Mouse (Mus musculus) limb, embryonic 14.5 days (tissue): ENCODE measurements around the gene Srm. TPM values are rescaled to one million over a fixed set of nuclear protein-coding genes. Genes with fewer than 3 reads are reported as not detected.

Experiments used
- ATAC-seq: fragments of 200-750 bp; cut with Nextera tagmentation; 2 replicates; pipeline ENCODE4 v1.8.0; 2017; ENCODE audit warnings: low read depth, moderate number of reproducible peaks, moderate TSS enrichment; ENCODE audit not compliant: low FRiP score
- DNase-seq: peaks from one replicate; pipeline ENCODE4 v3.0.0-alpha.2; 2015; ENCODE audit warnings: low spot score
- H3K27ac ChIP-seq: fragments of 300-500 bp; sonication (generic); replicated peaks from 2 replicates; pipeline ENCODE4 v1.5.1; 2014; ENCODE audit warnings: low read depth, mild to moderate bottlenecking, low read length, moderate library complexity, mixed read lengths
- H3K27me3 ChIP-seq: fragments of 300-500 bp; sonication (generic); 2 replicates; pipeline ENCODE4 v1.6.1; 2014; ENCODE audit warnings: low read length, mixed read lengths; ENCODE audit not compliant: control insufficient read depth, insufficient read depth
- H3K36me3 ChIP-seq: fragments of 300-500 bp; sonication (generic); 2 replicates; pipeline ENCODE4 v1.6.1; 2014; ENCODE audit warnings: mild to moderate bottlenecking, low read length, moderate library complexity, mixed read lengths; ENCODE audit not compliant: control insufficient read depth, insufficient read depth
- H3K4me1 ChIP-seq: fragments of 300-500 bp; sonication (generic); 2 replicates; pipeline ENCODE4 v1.6.1; 2014; ENCODE audit warnings: antibody characterized with exemption, low read length, mixed read lengths; ENCODE audit not compliant: control insufficient read depth, insufficient read depth
- H3K4me2 ChIP-seq: fragments of 300-500 bp; sonication (generic); replicated peaks from 2 replicates; pipeline ENCODE4 v1.6.1; 2014; ENCODE audit warnings: low read depth, mild to moderate bottlenecking, low read length, moderate library complexity; ENCODE audit not compliant: severe bottlenecking
- H3K4me3 ChIP-seq: fragments of 300-500 bp; sonication (generic); replicated peaks from 2 replicates; pipeline ENCODE4 v1.5.1; 2014; ENCODE audit warnings: low read length
- H3K9ac ChIP-seq: fragments of 300-500 bp; sonication (generic); 2 replicates; pipeline ENCODE4 v1.6.1; 2014; ENCODE audit warnings: mild to moderate bottlenecking, low read depth, low read length, moderate library complexity; ENCODE audit not compliant: severe bottlenecking
- H3K9me3 ChIP-seq: fragments of 300-500 bp; sonication (generic); 2 replicates; pipeline ENCODE4 v1.6.1; 2016; ENCODE audit warnings: low read length; ENCODE audit not compliant: control insufficient read depth
- POLR2A ChIP-seq: fragments of 200-500 bp; IDR thresholded peaks from 2 replicates; pipeline ENCODE4 v1.8.0; 2012; ENCODE audit warnings: inconsistent platforms, mild to moderate bottlenecking, moderate library complexity, borderline replicate concordance; ENCODE audit not compliant: insufficient read depth, insufficient read length; ENCODE audit errors: extremely low read depth
- WGBS: fragments of 180-500 bp; shearing (Covaris S2); extraction: QIAGEN DNeasy Blood & Tissue Kit; methylation state at CpG from one replicate; pipeline ENCODE4 v1.1.7; 2014; 5-methylcytosine and 5-hydroxymethylcytosine counted together
- polyA plus RNA-seq, 2 experiments: library from polyadenylated mRNA; depleted of rRNA in 1 of 2; stranded (reverse) in 1 of 2; unstranded in 1 of 2; fragments of >200 nt; fragmentation: Nextera tagmentation in 1 of 2; extraction: Ambion mirVana in 1 of 2; gene quantifications; 2 replicates each; pipeline versions ENCODE4 v1.2.1 to v1.2.3; 2012 to 2014

Gene Srm
- polyA plus RNA-seq, 2 experiments, result 188 to 284 TPM

- no peak overlapping the region for H3K9ac ChIP-seq
- no peak overlapping the region for H3K4me2 ChIP-seq
- no peak for DNase-seq
- H3K36me3 ChIP-seq, result peaks cover 3% of the 10 kb centered on the region; the same call in 1 of the 2 replicates
- H3K9me3 ChIP-seq, result no peaks in the 10 kb centered on the region
- 70% methylated on average over 7 of the region's 7 CpGs for WGBS
- no peak overlapping the region for H3K27ac ChIP-seq
- H3K4me1 ChIP-seq, result no peaks in the 10 kb centered on the region
- no peak overlapping the region for H3K4me3 ChIP-seq
- TF ChIP-seq POLR2A, result no peak
- ATAC-seq, result no peak
- H3K27me3 ChIP-seq, result no peaks in the 10 kb centered on the region
Observed at GRCm38 (mm10) chr4:148604141-148604540, 12.8 kb downstream of the Srm start.

DNA sequence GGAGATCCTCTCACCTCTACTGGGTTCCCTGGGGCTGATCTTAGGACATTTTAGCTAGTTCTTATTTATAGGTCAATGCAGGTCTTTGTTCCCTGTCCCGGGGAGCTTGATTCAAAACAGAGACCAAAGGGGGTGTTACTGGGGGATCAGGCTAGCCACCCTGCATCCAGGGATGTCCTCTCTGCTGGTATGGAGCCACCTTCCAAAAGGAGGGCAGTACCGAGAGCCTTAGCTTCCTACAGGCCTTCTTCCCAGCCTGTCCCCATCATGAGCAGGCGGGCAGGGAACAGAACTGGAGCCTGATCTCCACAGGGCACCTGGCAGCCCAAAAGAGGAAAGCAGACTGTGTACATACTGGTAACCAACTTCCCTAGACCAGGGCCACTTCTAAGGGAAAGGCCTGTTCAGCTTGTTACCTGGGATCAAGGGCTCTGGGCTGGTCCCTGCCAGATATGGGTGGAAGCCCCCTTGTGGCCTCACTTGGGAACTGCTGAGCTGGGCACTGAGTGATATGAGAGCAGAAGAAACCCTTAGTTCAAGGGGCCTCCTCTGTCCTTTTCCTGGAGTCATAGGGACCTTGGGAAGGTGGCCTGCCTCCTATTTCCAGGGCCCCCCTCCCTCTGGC, 13.3 kb downstream of the Srm start:
- Histone ChIP-seq H3K27me3 (no peaks in the 10 kb centered on the region), H3K4me1 (no peaks in the 10 kb centered on the region), H3K27ac (no peak overlapping the region), H3K9me3 (no peaks in the 10 kb centered on the region), H3K4me2 (no peak overlapping the region), H3K4me3 (no peak overlapping the region), H3K9ac (no peak overlapping the region), H3K36me3 (no peaks in the 10 kb centered on the region; the same call in 1 of the 2 replicates)
- 79% methylated on average over 3 of the region's 3 CpGs for WGBS
- DNase-seq (no peak), ATAC-seq (no peak)
- TF ChIP-seq POLR2A, result no peak

DNA sequence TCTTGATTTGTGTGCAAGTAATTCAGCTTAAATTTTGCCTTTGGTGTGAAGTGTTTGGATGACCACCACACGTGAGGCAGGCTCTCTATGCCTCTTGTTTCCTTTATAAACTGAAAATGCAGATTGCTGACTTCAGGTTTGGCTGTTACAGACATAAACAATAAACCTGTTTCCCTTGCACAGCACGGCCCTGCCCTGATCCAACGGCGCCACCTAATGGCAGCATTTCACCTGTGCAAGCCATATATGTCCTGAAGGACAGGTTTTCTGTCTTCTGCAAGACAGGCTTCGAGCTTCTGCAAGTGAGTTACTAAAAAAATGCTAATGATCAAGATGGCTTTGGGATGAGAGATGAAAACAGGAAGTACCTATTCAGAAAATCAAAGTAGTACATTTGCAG, 16.5 kb downstream of the Srm start:
- Histone ChIP-seq H3K4me3 (no peak overlapping the region), H3K27ac (no peak overlapping the region), H3K36me3 (peaks cover 8% of the 10 kb centered on the region), H3K4me2 (no peak overlapping the region), H3K9me3 (no peaks in the 10 kb centered on the region), H3K9ac (no peak overlapping the region), H3K4me1 (no peaks in the 10 kb centered on the region), H3K27me3 (no peaks in the 10 kb centered on the region)
- 28% methylated on average over 5 of the region's 5 CpGs for WGBS
- no peak for TF ChIP-seq POLR2A
- ATAC-seq (no peak), DNase-seq (no peak)

GRCm38 (mm10) chr4:148609805-148610204, 18.5 kb downstream of the Srm start:
- Histone ChIP-seq H3K4me1 (no peaks in the 10 kb centered on the region), H3K4me2 (no peak overlapping the region), H3K27ac (no peak overlapping the region), H3K27me3 (no peaks in the 10 kb centered on the region), H3K9me3 (no peaks in the 10 kb centered on the region), H3K4me3 (no peak overlapping the region), H3K9ac (no peak overlapping the region), H3K36me3 (peaks cover 26% of the 10 kb centered on the region)
- WGBS, result 89% methylated on average over 5 of the region's 5 CpGs
- no peak for DNase-seq
- TF ChIP-seq POLR2A, result no peak
- ATAC-seq, result no peak

DNA sequence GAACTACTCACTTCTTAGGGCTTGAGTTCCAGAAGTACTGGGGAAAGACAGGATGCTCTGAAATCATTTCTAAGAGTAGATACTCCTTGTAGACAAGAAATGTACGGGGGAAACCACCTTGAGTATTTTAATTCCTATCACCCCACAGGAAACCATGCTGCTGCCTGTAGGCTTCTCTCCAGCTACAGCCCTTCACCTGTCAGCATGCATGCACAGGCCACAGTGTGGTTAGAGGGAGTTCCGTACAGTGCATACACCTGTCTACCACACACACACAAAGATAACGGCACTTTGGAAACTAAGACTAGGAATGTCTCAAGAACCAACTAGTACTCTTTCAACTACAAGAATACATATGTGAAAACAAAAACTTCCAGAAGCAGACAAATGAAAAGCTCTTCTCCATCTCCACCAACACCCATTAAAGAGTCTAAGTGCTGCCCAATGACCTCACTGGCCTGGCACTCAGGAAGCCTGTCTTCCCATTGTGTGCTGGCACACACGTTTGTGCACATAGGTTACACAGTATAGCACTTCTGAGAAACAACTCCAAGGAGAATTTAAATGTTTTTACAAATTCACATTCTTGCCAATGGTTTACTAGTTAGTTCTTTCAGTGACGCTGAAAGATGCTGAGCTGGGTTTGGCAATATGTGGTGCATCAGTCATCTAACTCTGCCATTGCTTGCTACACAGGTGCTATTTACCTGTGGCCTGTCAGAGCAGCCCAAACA, 19.5 kb downstream of the Srm start:
- ATAC-seq, result no peak
- Histone ChIP-seq H3K4me3 (no peak overlapping the region), H3K27me3 (no peaks in the 10 kb centered on the region), H3K9me3 (no peaks in the 10 kb centered on the region), H3K36me3 (peaks cover 36% of the 10 kb centered on the region), H3K9ac (no peak overlapping the region), H3K27ac (no peak overlapping the region), H3K4me1 (no peaks in the 10 kb centered on the region), H3K4me2 (no peak overlapping the region)
- no peak for DNase-seq
- 70% methylated on average over 5 of the region's 5 CpGs for WGBS
- no peak for TF ChIP-seq POLR2A

DNA sequence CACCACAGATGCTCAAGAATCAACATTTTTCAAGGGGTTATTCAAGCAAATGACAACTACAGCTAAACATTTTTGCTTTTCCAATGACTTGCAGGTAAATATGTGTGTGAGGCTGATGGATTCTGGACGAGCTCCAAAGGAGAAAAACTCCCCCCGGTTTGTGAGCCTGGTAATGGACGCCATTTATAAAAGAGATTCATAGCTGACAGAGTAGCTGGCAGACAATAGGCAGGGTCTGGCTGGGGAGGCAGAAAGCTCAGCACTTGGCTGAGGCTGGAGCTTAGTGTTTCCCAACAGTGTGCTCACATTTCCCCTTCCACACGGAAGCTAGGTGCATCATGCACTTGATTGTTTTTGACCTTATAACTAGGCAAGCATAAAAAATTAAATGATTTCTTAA, 21.3 kb downstream of the Srm start:
- no peak for TF ChIP-seq POLR2A
- Histone ChIP-seq H3K4me1 (no peaks in the 10 kb centered on the region), H3K9ac (no peak overlapping the region), H3K27me3 (no peaks in the 10 kb centered on the region), H3K4me2 (no peak overlapping the region), H3K36me3 (peaks cover 51% of the 10 kb centered on the region), H3K9me3 (no peaks in the 10 kb centered on the region), H3K4me3 (no peak overlapping the region), H3K27ac (no peak overlapping the region)
- DNase-seq (no peak), ATAC-seq (no peak)
- 51% methylated on average over 4 of the region's 4 CpGs for WGBS
